Mouse (Mus musculus) limb, embryonic 14.5 days (tissue): ENCODE measurements around the gene Fam192a. TPM values are rescaled to one million over a fixed set of nuclear protein-coding genes. Genes with fewer than 3 reads are reported as not detected.

Source experiments
- ATAC-seq: fragments of 200-750 bp; cut with Nextera tagmentation; 2 replicates; pipeline ENCODE4 v1.8.0; 2017; ENCODE audit warnings: low read depth, moderate number of reproducible peaks, moderate TSS enrichment; ENCODE audit not compliant: low FRiP score
- DNase-seq: peaks from one replicate; pipeline ENCODE4 v3.0.0-alpha.2; 2015; ENCODE audit warnings: low spot score
- H3K27ac ChIP-seq: fragments of 300-500 bp; sonication (generic); replicated peaks from 2 replicates; pipeline ENCODE4 v1.5.1; 2014; ENCODE audit warnings: low read depth, mild to moderate bottlenecking, low read length, moderate library complexity, mixed read lengths
- H3K27me3 ChIP-seq: fragments of 300-500 bp; sonication (generic); 2 replicates; pipeline ENCODE4 v1.6.1; 2014; ENCODE audit warnings: low read length, mixed read lengths; ENCODE audit not compliant: control insufficient read depth, insufficient read depth
- H3K36me3 ChIP-seq: fragments of 300-500 bp; sonication (generic); 2 replicates; pipeline ENCODE4 v1.6.1; 2014; ENCODE audit warnings: mild to moderate bottlenecking, low read length, moderate library complexity, mixed read lengths; ENCODE audit not compliant: control insufficient read depth, insufficient read depth
- H3K4me1 ChIP-seq: fragments of 300-500 bp; sonication (generic); 2 replicates; pipeline ENCODE4 v1.6.1; 2014; ENCODE audit warnings: antibody characterized with exemption, low read length, mixed read lengths; ENCODE audit not compliant: control insufficient read depth, insufficient read depth
- H3K4me2 ChIP-seq: fragments of 300-500 bp; sonication (generic); replicated peaks from 2 replicates; pipeline ENCODE4 v1.6.1; 2014; ENCODE audit warnings: low read depth, mild to moderate bottlenecking, low read length, moderate library complexity; ENCODE audit not compliant: severe bottlenecking
- H3K4me3 ChIP-seq: fragments of 300-500 bp; sonication (generic); replicated peaks from 2 replicates; pipeline ENCODE4 v1.5.1; 2014; ENCODE audit warnings: low read length
- H3K9ac ChIP-seq: fragments of 300-500 bp; sonication (generic); 2 replicates; pipeline ENCODE4 v1.6.1; 2014; ENCODE audit warnings: mild to moderate bottlenecking, low read depth, low read length, moderate library complexity; ENCODE audit not compliant: severe bottlenecking
- H3K9me3 ChIP-seq: fragments of 300-500 bp; sonication (generic); 2 replicates; pipeline ENCODE4 v1.6.1; 2016; ENCODE audit warnings: low read length; ENCODE audit not compliant: control insufficient read depth
- POLR2A ChIP-seq: fragments of 200-500 bp; IDR thresholded peaks from 2 replicates; pipeline ENCODE4 v1.8.0; 2012; ENCODE audit warnings: inconsistent platforms, mild to moderate bottlenecking, moderate library complexity, borderline replicate concordance; ENCODE audit not compliant: insufficient read depth, insufficient read length; ENCODE audit errors: extremely low read depth
- WGBS: fragments of 180-500 bp; shearing (Covaris S2); extraction: QIAGEN DNeasy Blood & Tissue Kit; methylation state at CpG from one replicate; pipeline ENCODE4 v1.1.7; 2014; 5-methylcytosine and 5-hydroxymethylcytosine counted together
- polyA plus RNA-seq, 2 experiments: library from polyadenylated mRNA; depleted of rRNA in 1 of 2; stranded (reverse) in 1 of 2; unstranded in 1 of 2; fragments of >200 nt; fragmentation: Nextera tagmentation in 1 of 2; extraction: Ambion mirVana in 1 of 2; gene quantifications; 2 replicates each; pipeline versions ENCODE4 v1.2.1 to v1.2.3; 2012 to 2014

The Fam192a gene
- polyA plus RNA-seq, 2 experiments, result 43.4 to 61.5 TPM

GRCm38 (mm10) chr8:94552696-94553095, 49.1 kb downstream of the Fam192a start:
- Histone ChIP-seq H3K9ac (no peak overlapping the region), H3K4me1 (no peaks in the 10 kb centered on the region; the same call in 1 of the 2 replicates), H3K36me3 (no peaks in the 10 kb centered on the region), H3K27ac (no peak overlapping the region), H3K4me3 (no peak overlapping the region), H3K27me3 (no peaks in the 10 kb centered on the region), H3K4me2 (no peak overlapping the region), H3K9me3 (no peaks in the 10 kb centered on the region)
- ATAC-seq, result no peak
- 88% methylated on average over 2 of the region's 2 CpGs for WGBS
- TF ChIP-seq POLR2A, result no peak
- no peak for DNase-seq

GRCm38 (mm10) chr8:94551471-94552422, 50.0 kb downstream of the Fam192a start:
- H3K27me3 ChIP-seq, result no peaks in the 10 kb centered on the region
- WGBS, result 54% methylated on average over 16 of the region's 17 CpGs
- TF ChIP-seq POLR2A, result no peak
- no peak overlapping the region for H3K4me2 ChIP-seq
- DNase-seq (no peak), ATAC-seq (no peak)
- H3K27ac ChIP-seq, result no peak overlapping the region
- no peak overlapping the region for H3K9ac ChIP-seq
- no peak overlapping the region for H3K4me3 ChIP-seq
- no peaks in the 10 kb centered on the region; the same call in 1 of the 2 replicates for H3K4me1 ChIP-seq
- H3K36me3 ChIP-seq, result no peaks in the 10 kb centered on the region
- no peaks in the 10 kb centered on the region for H3K9me3 ChIP-seq

DNA sequence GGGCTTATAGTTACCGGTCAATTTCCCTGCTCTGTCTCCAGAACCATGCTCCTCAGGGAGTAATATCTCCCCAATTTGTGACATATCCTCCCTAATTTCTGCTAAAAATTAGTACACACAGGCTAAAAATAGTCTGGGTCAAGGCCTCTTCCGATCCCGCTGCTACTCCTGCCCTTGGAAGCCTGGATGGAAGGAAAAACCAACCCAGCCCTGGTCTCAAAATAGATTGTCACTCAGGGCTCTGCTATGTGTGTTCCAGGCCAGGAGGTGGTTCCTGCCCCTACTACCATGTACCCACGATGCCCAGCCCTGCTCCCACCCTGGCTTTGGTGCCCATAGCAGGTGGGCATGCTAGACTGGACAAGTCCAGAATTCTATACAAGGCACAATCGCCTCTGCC, 51.8 kb downstream of the Fam192a start:
- Histone ChIP-seq H3K27ac (no peak overlapping the region), H3K27me3 (no peaks in the 10 kb centered on the region), H3K36me3 (no peaks in the 10 kb centered on the region), H3K4me2 (no peak overlapping the region), H3K4me1 (no peaks in the 10 kb centered on the region; the same call in 1 of the 2 replicates), H3K9ac (no peak overlapping the region), H3K9me3 (no peaks in the 10 kb centered on the region), H3K4me3 (no peak overlapping the region)
- ATAC-seq (no peak), DNase-seq (no peak)
- 77% methylated on average over 5 of the region's 5 CpGs for WGBS
- TF ChIP-seq POLR2A, result no peak

DNA sequence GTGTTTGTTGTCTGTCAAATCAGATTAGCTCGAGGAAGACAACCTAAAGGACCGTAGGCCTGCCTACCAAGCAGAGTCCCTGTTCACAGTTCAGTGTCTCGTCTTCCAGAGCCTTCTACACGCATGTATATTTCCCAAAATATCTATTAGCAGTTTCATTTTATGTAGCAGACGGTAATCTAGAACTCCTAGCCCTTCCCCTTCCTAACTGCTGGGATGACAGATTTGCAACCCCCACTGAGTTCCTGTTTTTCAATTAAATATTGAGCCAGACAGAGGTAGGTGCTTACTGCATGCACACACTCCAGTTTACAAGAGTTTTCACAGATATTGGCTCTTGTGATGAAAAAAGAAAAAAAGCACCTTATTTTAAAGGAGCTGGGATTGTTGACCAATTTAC, 52.3 kb downstream of the Fam192a start:
- H3K4me1 ChIP-seq, result peaks cover under 1% of the 10 kb centered on the region; the same call in 1 of the 2 replicates
- no peak overlapping the region for H3K4me2 ChIP-seq
- H3K27me3 ChIP-seq, result no peaks in the 10 kb centered on the region
- DNase-seq (no peak), ATAC-seq (no peak)
- H3K36me3 ChIP-seq, result no peaks in the 10 kb centered on the region
- no peak for TF ChIP-seq POLR2A
- no peaks in the 10 kb centered on the region for H3K9me3 ChIP-seq
- H3K27ac ChIP-seq, result no peak overlapping the region
- H3K9ac ChIP-seq, result no peak overlapping the region
- H3K4me3 ChIP-seq, result no peak overlapping the region
- WGBS, result 58% methylated on average over 5 of the region's 5 CpGs

DNA sequence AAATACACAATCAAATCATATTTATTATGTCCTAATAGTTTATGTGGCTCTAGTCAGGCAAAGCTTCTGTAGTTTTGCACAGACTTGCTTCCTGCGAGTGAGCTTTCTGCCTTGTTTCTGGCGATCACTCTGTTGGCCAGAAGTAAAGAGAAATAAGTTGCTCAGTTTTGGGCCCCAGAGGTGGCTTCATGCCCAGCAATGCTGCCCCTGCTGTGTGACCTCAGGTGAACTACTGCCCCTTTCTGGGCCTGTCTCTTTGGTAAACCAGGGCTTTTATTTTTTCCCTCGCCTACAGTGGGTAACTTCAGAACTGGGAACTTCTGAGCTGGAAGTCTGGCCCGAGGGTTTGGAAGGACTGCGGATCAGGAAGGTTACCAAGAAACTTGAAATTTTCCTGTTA, 52.8 kb downstream of the Fam192a start:
- DNase-seq (no peak), ATAC-seq (no peak)
- Histone ChIP-seq H3K36me3 (no peaks in the 10 kb centered on the region), H3K4me1 (peaks cover 5% of the 10 kb centered on the region; the same call in 1 of the 2 replicates), H3K4me3 (no peak overlapping the region), H3K4me2 (no peak overlapping the region), H3K9me3 (no peaks in the 10 kb centered on the region), H3K27me3 (no peaks in the 10 kb centered on the region), H3K9ac (no peak overlapping the region), H3K27ac (no peak overlapping the region)
- no peak for TF ChIP-seq POLR2A
- 79% methylated on average over 5 of the region's 5 CpGs for WGBS
